Mouse (Mus musculus) lung, postnatal 0 days (tissue): ENCODE results near the gene Exosc3.

Experiments used
- CTCF ChIP-seq: IDR thresholded peaks from 2 replicates; pipeline ENCODE4 v1.5.1; 2016; ENCODE audit warnings: antibody characterized with exemption, mild to moderate bottlenecking
- EP300 ChIP-seq: IDR thresholded peaks from 2 replicates; pipeline ENCODE4 v1.6.1; 2016; ENCODE audit warnings: antibody characterized with exemption, mild to moderate bottlenecking, control low read depth

- TF ChIP-seq CTCF (no peak), EP300 (peak; percentile 96)
Measured at GRCm38 (mm10) chr4:45371261-45371660, 28.7 kb upstream of the Exosc3 start.
